Mouse (Mus musculus): ENCODE data around the gene M1ap.

DNA sequence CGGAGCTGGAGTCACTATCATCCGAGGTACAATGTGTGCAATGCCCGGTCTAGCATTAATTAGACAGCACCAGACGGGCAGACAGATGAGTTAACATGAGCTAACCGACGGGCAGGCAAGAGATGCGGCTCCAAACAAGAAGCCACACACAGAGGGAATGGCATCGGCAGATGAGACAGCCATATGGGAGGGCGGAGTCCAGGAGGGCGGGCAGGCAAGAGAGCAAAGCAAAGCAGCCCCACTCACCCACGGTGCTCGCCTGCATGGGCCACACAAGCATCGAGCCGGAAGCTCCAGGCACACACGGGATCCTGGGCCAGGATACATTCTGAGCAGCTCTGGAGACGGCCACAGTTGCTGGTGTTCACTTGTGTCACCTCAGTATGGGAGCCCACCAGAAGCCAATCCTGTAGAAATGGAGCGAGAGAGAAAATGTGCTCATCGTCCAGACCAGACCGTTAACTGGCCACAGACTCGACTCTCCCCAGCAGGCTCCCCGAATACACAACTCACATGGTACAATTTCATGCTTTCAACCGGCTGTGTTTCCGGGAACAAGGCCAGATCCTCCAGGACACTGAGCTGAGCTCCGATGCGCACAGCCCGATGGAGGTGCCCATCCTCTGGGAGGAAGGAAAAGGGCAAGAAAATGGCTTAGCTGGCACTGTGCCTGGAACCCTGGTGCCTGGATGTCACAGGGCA is 29.5 kb upstream of the M1ap start:
- TF ChIP-seq POLR2A (IDR thresholded peaks at IDR 0.05; ENCODE audit: insufficient read length, low read depth) (no peak), MAX (IDR thresholded peaks at IDR 0.05; ENCODE audit: low read depth) (no peak), MYOD1 (IDR thresholded peaks at IDR 0.05; ENCODE audit: control insufficient read depth in 1 of 3, insufficient read length in 2 of 3, low read depth in 2 of 3) (no peak), CEBPB (IDR thresholded peaks at IDR 0.05; ENCODE audit: insufficient read depth, poor library complexity, severe bottlenecking) (no peak), E2F4 (IDR thresholded peaks at IDR 0.05; ENCODE audit: insufficient read depth) (no peak), POLR2AphosphoS2 (IDR thresholded peaks at IDR 0.05; ENCODE audit: insufficient read length, low read depth) (no peak), TCF12 (IDR thresholded peaks at IDR 0.05; ENCODE audit: insufficient read depth, poor library complexity, severe bottlenecking) (no peak), REST (IDR thresholded peaks at IDR 0.05; ENCODE audit: insufficient read depth, insufficient read length) (no peak), USF1 (IDR thresholded peaks at IDR 0.05; ENCODE audit: low read depth) (no peak), MYOG (IDR thresholded peaks at IDR 0.05; ENCODE audit: control insufficient read depth in 1 of 3, insufficient read depth in 1 of 3, insufficient read length in 2 of 3, low read depth in 2 of 3) (no peak)
